Mouse (Mus musculus) liver, embryonic 13.5 days (tissue): Measurements from ENCODE around the gene Eva1b. TPM values are rescaled to one million over a fixed set of nuclear protein-coding genes. Genes with fewer than 3 reads are reported as not detected.

Experiments
- ATAC-seq: fragments of 200-750 bp; cut with Nextera tagmentation; 2 replicates; pipeline ENCODE4 v1.8.0; 2017; ENCODE audit warnings: low read depth, mild to moderate bottlenecking, moderate number of reproducible peaks, moderate library complexity
- DNase-seq: peaks from one replicate; pipeline ENCODE4 v3.0.0; 2022
- H3K27ac ChIP-seq: fragments of 300-500 bp; sonication (generic); 2 replicates; pipeline ENCODE4 v1.5.1; 2015; ENCODE audit warnings: moderate library complexity, mild to moderate bottlenecking, inconsistent platforms
- H3K27me3 ChIP-seq: fragments of 300-500 bp; sonication (generic); 2 replicates; pipeline ENCODE4 v1.6.1; 2015; ENCODE audit warnings: mild to moderate bottlenecking, inconsistent platforms
- H3K36me3 ChIP-seq: fragments of 300-500 bp; sonication (generic); 2 replicates; pipeline ENCODE4 v1.6.1; 2015; ENCODE audit warnings: mild to moderate bottlenecking, inconsistent platforms
- H3K4me1 ChIP-seq: fragments of 300-500 bp; sonication (generic); replicated peaks from 2 replicates; pipeline ENCODE4 v1.6.1; 2015; ENCODE audit warnings: inconsistent platforms
- H3K4me2 ChIP-seq: fragments of 300-500 bp; sonication (generic); 2 replicates; pipeline ENCODE4 v1.6.1; 2015; ENCODE audit warnings: inconsistent platforms, mild to moderate bottlenecking, moderate library complexity
- H3K4me3 ChIP-seq: fragments of 300-500 bp; sonication (generic); replicated peaks from 2 replicates; pipeline ENCODE4 v1.5.1; 2015; ENCODE audit warnings: mild to moderate bottlenecking, inconsistent platforms
- H3K9ac ChIP-seq: fragments of 300-500 bp; sonication (generic); 2 replicates; pipeline ENCODE4 v1.6.1; 2015; ENCODE audit warnings: mild to moderate bottlenecking, inconsistent platforms
- H3K9me3 ChIP-seq: fragments of 300-500 bp; sonication (generic); replicated peaks from 2 replicates; pipeline ENCODE4 v1.6.1; 2016; ENCODE audit warnings: inconsistent platforms
- WGBS: fragments of 180-500 bp; shearing (Covaris S2); methylation state at CpG from one replicate; pipeline ENCODE4 v1.1.7; 2015; ENCODE audit not compliant: insufficient replicate concordance; 5-methylcytosine and 5-hydroxymethylcytosine counted together
- polyA plus RNA-seq: library from polyadenylated mRNA; unstranded; fragments of >200 nt; fragmentation: Nextera tagmentation; extraction: Ambion mirVana; gene quantifications from 2 replicates; pipeline ENCODE4 v1.2.1, GENCODE M21; 2015

Eva1b gene
- polyA plus RNA-seq, 1 experiment from 2014 or later = 13.3 TPM

DNA sequence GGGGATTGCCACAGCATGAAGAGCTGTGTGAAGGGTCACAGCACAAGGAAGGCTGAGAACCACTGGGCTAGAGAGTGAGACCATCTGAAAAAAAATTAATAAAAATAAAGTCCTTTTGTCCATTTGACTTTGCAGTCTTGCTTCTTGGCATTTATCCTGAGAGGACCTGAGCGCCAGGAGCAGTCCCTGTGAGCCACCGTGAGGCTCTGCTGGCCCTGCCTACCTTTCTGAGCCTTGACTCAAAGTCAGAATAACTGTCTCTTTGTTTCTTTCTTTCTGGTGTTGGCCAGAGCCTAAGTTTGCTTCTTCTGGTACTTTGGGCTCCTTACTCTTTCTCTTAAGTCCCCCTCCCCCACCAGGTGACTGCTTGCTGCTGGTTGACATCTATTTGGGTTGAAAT is 27.0 kb upstream of the Eva1b start:
- H3K36me3 ChIP-seq = peaks cover 31% of the 10 kb centered on the region
- no peak for ATAC-seq
- H3K4me1 ChIP-seq = peaks cover 6% of the 10 kb centered on the region
- 79% methylated on average over 2 of the region's 2 CpGs for WGBS
- DNase-seq = no peak
- H3K9me3 ChIP-seq = no peaks in the 10 kb centered on the region
- no peak overlapping the region for H3K4me3 ChIP-seq
- H3K27me3 ChIP-seq = no peaks in the 10 kb centered on the region
- no peak overlapping the region for H3K9ac ChIP-seq
- H3K27ac ChIP-seq = no peak overlapping the region
- no peak overlapping the region for H3K4me2 ChIP-seq

DNA sequence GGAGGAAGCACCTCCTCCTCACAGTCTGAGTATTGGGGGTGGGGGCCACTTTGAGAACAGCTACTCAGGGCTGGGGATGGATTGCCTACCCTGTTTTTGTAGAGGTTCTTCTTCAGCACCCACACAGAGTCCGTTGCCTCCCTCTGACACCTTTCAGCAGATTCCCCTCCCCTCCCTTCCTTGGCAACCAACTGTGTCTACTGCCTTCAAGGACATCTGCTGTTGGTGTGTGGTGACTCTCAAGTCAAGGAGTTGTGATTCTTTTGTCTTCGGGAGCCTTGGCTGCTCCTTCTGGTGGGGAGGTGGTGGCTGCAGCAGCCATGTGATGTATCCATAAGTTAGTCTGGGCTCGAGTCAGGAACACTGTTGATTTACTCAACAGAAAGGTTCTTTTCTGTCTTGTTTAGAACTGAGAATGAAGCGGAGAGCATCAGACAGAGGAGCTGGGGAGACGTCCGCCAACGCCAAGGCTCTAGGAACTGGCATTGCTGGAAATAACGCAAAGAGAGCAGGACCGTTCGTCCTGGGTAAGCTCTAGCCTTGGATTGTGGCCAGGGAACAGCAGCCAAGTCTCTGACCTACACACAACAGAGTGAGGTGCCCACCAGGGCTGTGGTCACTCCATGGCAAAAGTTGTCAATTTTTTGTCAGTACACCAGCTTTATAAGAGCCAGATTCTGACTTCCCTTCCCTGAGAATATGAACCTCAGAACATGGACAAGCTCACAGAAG is 24.1 kb upstream of the Eva1b start:
- H3K9ac ChIP-seq = no peak overlapping the region
- no peak overlapping the region for H3K4me2 ChIP-seq
- peaks cover 7% of the 10 kb centered on the region; the same call in 1 of the 2 replicates for H3K4me1 ChIP-seq
- no peaks in the 10 kb centered on the region for H3K9me3 ChIP-seq
- H3K36me3 ChIP-seq = peaks cover 44% of the 10 kb centered on the region
- H3K27me3 ChIP-seq = no peaks in the 10 kb centered on the region
- no peak overlapping the region for H3K4me3 ChIP-seq
- DNase-seq (no peak), ATAC-seq (no peak)
- no peak overlapping the region for H3K27ac ChIP-seq
- WGBS = 80% methylated on average over 10 of the region's 10 CpGs

DNA sequence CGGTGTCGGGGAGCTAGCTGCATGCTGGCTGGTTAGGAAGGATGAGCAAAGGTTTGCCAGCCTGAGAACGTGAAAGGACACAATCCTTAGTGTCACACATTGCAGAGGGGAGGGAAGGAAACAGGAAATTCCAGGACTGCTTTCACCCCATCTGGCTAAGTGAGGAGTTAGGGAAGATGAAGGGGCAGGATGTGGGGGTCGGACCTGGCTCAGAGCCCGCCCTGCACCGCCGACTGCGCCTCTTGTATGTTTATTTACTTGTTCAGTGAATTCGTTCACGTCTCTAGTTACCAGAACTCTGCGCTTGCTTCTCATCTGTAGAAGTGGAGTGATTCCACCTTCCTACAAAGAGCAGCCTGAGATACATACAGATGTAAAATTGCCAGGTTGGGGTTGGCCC is 17.0 kb upstream of the Eva1b start:
- H3K9ac ChIP-seq = no peak overlapping the region
- no peaks in the 10 kb centered on the region for H3K27me3 ChIP-seq
- no peak overlapping the region for H3K4me3 ChIP-seq
- no peaks in the 10 kb centered on the region for H3K9me3 ChIP-seq
- ATAC-seq = 0 out of 2 replicates have a peak, but pooled peaks have one; percentile 11
- WGBS = 78% methylated on average over 11 of the region's 11 CpGs
- peaks cover 18% of the 10 kb centered on the region for H3K4me1 ChIP-seq
- H3K27ac ChIP-seq = peak overlapping the region; percentile 48
- no peak overlapping the region for H3K4me2 ChIP-seq
- H3K36me3 ChIP-seq = peaks cover 51% of the 10 kb centered on the region
- DNase-seq = no peak

DNA sequence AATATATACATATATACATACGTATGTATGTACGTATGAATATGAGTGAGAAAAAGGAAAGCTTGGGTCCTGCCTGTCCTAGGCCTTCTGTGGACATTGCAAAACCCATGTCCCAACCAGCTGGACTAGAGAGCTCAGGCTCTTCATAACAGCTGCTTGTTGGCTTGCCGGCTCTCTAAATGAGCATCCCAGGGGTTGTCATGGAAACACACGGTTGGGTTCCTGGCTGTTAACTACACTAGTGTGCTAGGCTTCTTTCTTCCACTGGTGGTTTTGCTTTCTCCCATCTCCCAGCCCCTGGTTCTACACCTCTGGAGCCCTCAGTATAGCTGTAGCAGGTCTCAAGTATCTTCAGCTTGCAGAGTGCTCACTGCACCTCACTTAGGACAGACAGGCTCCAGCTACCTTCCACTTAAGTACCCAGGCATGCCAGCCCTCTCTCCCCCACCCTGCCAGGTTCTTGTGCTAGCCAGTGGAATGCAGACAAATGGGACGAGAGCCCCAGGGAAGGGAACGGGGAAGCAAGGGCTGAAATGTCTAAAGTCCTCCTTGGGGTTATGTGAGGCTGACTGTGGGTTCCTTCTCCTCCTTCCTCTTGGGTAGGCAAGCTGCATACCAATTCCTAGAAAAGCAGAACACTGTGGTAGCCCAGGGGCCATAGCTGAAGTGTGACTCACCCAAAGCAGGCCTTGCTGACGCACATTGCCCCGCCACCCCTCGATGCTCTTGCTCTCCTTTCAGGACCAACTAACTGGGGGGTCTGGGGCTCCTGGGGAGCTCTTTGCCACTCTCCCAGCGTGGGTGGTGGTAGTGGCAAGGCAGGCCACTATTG is 16.0 kb upstream of the Eva1b start:
- 56% methylated on average over 10 of the region's 10 CpGs for WGBS
- no peak overlapping the region for H3K4me2 ChIP-seq
- H3K4me3 ChIP-seq = no peak overlapping the region
- peaks cover 52% of the 10 kb centered on the region for H3K36me3 ChIP-seq
- DNase-seq = no peak
- ATAC-seq = peak; percentile 11; the same call in 1 of the 2 replicates
- no peaks in the 10 kb centered on the region for H3K27me3 ChIP-seq
- peak overlapping the region; percentile 50 for H3K27ac ChIP-seq
- H3K4me1 ChIP-seq = peaks cover 16% of the 10 kb centered on the region
- no peaks in the 10 kb centered on the region for H3K9me3 ChIP-seq
- no peak overlapping the region for H3K9ac ChIP-seq

DNA sequence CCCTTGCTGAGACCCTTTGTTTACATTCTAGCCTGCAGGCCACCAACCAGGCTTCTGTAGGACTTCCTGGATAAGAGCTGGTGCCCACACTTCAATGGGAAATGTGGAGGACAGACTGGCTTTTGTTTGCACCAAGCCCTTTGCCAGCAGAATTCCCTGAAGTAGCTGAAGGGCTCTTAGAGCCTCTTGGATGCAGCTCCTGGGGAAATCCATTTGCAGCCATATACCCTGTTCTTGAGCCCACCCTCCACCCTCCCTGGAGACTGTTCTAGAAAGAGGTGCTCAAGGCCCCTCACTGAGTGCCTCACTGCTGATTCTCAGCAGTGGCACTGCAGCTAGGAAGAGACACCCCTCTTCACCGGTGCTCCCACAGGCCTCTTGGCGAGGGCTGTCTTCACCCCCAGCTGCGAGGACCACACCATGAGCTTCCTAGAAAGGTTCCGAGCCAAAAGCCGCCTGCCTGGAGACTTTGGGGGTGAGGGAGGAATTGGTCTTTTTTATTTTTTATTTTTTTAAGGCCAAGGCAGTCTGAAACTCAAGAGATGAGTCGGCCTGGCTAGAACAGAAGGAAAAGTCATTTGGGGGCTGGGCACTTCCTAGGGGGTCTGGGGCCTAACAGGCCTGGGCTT is 14.8 kb upstream of the Eva1b start:
- Histone ChIP-seq H3K36me3 (peaks cover 56% of the 10 kb centered on the region), H3K27ac (peak overlapping the region; percentile 50), H3K9ac (no peak overlapping the region), H3K9me3 (no peaks in the 10 kb centered on the region), H3K27me3 (no peaks in the 10 kb centered on the region), H3K4me1 (peaks cover 11% of the 10 kb centered on the region), H3K4me2 (no peak overlapping the region), H3K4me3 (no peak overlapping the region)
- ATAC-seq = no peak
- DNase-seq = no peak
- WGBS = 80% methylated on average over 6 of the region's 6 CpGs

DNA sequence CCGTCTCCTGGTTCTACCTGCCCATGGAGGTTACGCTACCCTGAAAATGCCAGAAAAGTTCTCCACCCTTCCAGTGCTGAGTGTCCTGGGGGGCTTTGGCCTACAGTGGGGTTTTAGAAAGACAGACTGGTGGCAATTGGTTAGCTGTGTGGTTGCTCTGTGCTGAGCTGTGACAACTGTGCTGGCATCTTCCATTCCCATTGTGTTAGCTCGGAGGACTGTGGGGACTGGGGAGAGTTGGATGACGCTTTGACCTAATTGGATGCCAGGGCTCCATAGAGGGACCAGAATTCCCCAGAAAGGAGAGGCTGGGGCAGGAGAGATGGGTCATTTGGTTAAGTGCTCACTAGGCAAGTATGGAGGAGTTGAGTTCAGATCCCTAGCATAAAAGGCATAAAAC is 13.3 kb upstream of the Eva1b start:
- 80% methylated on average over 4 of the region's 4 CpGs for WGBS
- no peak overlapping the region for H3K9ac ChIP-seq
- H3K9me3 ChIP-seq = no peaks in the 10 kb centered on the region
- no peak overlapping the region for H3K4me3 ChIP-seq
- DNase-seq (no peak), ATAC-seq (no peak)
- peaks cover 11% of the 10 kb centered on the region for H3K4me1 ChIP-seq
- H3K4me2 ChIP-seq = no peak overlapping the region
- no peak overlapping the region for H3K27ac ChIP-seq
- no peaks in the 10 kb centered on the region for H3K27me3 ChIP-seq
- peaks cover 62% of the 10 kb centered on the region for H3K36me3 ChIP-seq

DNA sequence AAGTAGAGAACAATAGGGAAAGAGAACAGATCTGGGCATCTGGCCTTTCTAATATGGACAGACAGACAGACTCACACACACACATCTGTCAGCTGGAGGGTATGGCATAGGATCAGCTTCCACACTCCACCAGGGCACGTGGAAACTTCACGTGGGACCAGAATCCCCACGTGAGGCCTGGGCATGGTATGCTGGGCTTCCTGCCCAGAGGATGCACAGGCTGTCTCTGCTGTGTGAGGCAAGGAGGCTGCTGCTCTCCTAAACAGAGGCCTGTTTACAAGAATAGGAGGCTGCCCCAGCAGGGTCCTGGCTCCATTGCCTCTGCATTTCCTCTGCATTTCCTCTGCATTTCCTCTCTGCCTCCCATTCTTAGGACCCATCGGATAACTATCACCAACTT is 12.9 kb upstream of the Eva1b start:
- no peak for ATAC-seq
- Histone ChIP-seq H3K27me3 (no peaks in the 10 kb centered on the region), H3K9me3 (no peaks in the 10 kb centered on the region), H3K9ac (no peak overlapping the region), H3K4me1 (peaks cover 11% of the 10 kb centered on the region), H3K27ac (no peak overlapping the region), H3K36me3 (peaks cover 59% of the 10 kb centered on the region), H3K4me3 (no peak overlapping the region), H3K4me2 (no peak overlapping the region)
- WGBS = 73% methylated on average over 4 of the region's 4 CpGs
- no peak for DNase-seq

DNA sequence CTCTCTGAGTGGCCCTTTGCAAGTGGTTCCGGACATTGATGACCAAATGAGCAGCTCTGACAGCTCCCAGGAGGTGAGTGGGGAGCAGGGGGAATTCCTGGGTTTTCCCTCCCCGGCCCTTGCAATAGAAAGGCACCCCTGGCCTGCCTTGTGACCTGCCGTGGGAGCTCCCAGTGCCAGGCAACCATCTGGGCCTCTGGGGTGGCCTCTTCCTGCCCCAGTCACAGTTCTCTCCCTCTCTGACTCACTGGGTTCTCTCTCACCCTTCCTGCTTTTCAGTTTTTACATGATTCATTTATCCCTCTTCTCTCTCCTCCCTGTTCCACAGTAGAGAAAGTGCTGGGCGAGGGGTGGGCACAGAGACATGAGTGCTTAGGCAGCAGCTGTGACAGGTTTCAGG is 9.8 kb upstream of the Eva1b start:
- H3K9me3 ChIP-seq = no peaks in the 10 kb centered on the region
- no peak overlapping the region for H3K4me3 ChIP-seq
- H3K4me2 ChIP-seq = no peak overlapping the region
- peaks cover 6% of the 10 kb centered on the region; the same call in 1 of the 2 replicates for H3K4me1 ChIP-seq
- peaks cover 55% of the 10 kb centered on the region for H3K36me3 ChIP-seq
- H3K27me3 ChIP-seq = no peaks in the 10 kb centered on the region
- no peak overlapping the region for H3K27ac ChIP-seq
- 74% methylated on average over 4 of the region's 4 CpGs for WGBS
- no peak overlapping the region for H3K9ac ChIP-seq
- no peak for ATAC-seq
- DNase-seq = no peak

DNA sequence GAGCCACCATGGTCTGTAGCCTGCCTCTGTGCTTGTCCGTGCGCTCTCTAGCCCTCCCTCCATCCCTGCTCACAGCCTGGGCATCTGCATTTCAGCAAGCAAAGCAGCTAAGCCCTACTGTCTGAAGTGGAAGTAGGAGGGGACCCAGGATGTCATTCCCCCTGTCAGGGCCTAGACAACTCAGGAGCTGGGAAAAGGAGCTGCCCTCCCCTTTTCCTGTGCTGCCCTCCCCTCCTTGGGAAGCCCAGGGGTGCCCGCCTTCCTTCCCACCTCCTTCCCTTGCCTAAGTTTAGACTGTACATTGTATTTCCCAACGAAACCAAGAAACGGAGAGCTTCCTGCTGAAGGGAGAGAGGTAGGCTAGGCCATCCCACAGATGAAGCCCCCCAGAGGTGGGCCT is 6.5 kb upstream of the Eva1b start:
- Histone ChIP-seq H3K4me3 (no peak overlapping the region), H3K27me3 (no peaks in the 10 kb centered on the region), H3K27ac (peak overlapping the region; percentile 21; the same call in 1 of the 2 replicates), H3K4me1 (peaks cover 8% of the 10 kb centered on the region; the same call in 1 of the 2 replicates), H3K4me2 (no peak overlapping the region), H3K36me3 (peaks cover 37% of the 10 kb centered on the region), H3K9ac (no peak overlapping the region), H3K9me3 (no peaks in the 10 kb centered on the region)
- 74% methylated on average over 5 of the region's 5 CpGs for WGBS
- ATAC-seq (peak; percentile 25; the same call in 1 of the 2 replicates), DNase-seq (no peak)

DNA sequence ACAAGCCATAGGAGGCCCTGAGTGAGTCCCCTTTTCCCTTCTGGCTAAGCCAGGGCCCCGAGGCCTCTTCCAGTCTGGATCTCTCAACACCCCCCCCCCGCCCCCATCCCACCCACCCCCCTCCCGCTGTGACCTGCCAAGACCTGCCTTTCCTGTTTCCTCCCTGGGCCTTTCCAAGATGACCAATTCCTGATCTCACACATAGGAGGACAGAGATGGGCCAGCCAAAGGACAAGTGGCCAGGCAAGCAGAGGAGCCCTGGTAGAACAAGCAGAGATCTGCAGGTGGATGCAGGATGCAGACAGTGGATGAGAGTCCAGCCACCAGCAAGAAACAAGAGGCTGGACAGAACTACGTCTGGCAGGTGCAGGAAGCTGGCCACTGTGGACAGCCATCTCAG is 2.1 kb upstream of the Eva1b start:
- WGBS = 27% methylated on average over 4 of the region's 4 CpGs
- no peak overlapping the region for H3K9ac ChIP-seq
- no peaks in the 10 kb centered on the region for H3K9me3 ChIP-seq
- no peak overlapping the region for H3K4me3 ChIP-seq
- peaks cover 33% of the 10 kb centered on the region for H3K4me1 ChIP-seq
- no peaks in the 10 kb centered on the region for H3K36me3 ChIP-seq
- peaks cover 38% of the 10 kb centered on the region for H3K27me3 ChIP-seq
- no peak overlapping the region for H3K27ac ChIP-seq
- DNase-seq (no peak), ATAC-seq (no peak)
- H3K4me2 ChIP-seq = no peak overlapping the region

DNA sequence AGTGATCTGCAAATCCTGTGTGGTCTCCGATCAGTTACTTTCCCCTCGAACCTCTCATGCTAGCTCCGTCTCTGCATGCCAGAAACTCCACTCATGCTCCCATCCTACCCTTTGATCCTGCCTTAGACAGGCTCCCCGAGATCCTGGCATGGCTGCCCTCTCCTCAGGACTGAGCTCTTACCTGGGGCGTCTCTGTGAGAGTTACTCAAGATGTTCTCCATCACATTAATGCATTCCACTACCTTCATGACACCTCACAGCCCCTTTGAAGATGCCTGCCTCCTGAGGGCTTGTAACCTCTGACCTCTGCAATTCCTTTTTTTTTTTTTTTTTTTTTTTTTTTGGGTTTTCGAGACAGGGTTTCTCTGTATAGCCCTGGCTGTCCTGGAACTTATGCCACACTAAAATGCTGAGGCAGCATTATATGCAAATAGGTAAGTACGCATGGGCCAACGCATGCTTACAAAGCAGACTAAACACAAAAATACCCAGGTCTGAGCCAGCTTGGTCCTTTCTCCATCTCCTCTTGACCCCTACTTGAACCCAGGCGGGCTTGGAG is 491 bp upstream of the Eva1b start:
- H3K4me2 ChIP-seq = peak overlapping the region; percentile 67
- H3K9ac ChIP-seq = no peak overlapping the region

More for the DNA sequence above, 491 bp upstream of the Eva1b start:
- Histone ChIP-seq H3K4me1 (peaks cover 32% of the 10 kb centered on the region), H3K9me3 (no peaks in the 10 kb centered on the region), H3K4me3 (no peak overlapping the region), H3K36me3 (no peaks in the 10 kb centered on the region), H3K27ac (peak overlapping the region; percentile 45), H3K27me3 (peaks cover 50% of the 10 kb centered on the region)
- WGBS = 56% methylated on average over 9 of the region's 9 CpGs
- DNase-seq = no peak
- ATAC-seq = no peak
